Mouse (Mus musculus) ES-E14 (cell line): ENCODE data around the gene Kcnk6.

Experiments used
- CHD2 ChIP-seq: IDR thresholded peaks from 2 replicates; pipeline ENCODE4 v1.6.1; 2014; ENCODE audit warnings: mild to moderate bottlenecking, low read depth, low read length, inconsistent platforms
- MAFK ChIP-seq: IDR thresholded peaks from 2 replicates; pipeline ENCODE4 v1.6.1; 2014; ENCODE audit warnings: mild to moderate bottlenecking, low read depth, low read length, inconsistent platforms; ENCODE audit not compliant: insufficient read depth
- ZC3H11A ChIP-seq: IDR thresholded peaks from 2 replicates; pipeline ENCODE4 v1.6.1; 2012; ENCODE audit warnings: low read depth, mild to moderate bottlenecking, inconsistent platforms, low read length, borderline replicate concordance

DNA sequence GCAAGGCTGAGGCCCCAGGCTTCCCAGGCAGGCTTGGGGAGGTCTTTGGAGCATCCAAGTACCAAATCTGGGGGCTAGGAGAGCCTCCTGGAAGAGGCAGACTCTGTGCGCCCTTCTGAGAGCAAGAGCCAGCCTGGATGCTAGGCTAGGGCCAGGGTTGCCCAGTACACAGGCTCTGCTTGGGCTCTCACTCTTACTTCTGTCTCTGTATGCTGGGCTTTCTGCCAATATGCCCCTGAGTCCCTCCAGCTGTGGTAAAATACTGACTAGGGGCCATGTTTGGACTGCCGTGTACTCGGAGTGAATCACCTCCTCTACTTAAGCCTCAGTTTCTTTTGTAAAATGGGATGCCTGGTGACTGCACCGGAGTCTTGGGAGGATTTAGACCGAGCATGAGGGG is 13.7 kb upstream of the Kcnk6 start:
- TF ChIP-seq ZC3H11A: no peak
- no peak for TF ChIP-seq MAFK
- TF ChIP-seq CHD2: no peak
